Mouse (Mus musculus) mouse trophoblast stem cell (cell line): ENCODE results near the gene Ptgfrn.

Experiments
- in situ Hi-C, 2 experiments: fragments of 300-500 bp; cut with MseI, MboI; formaldehyde crosslinking; loops; 2 replicates in 1 of 2; 3 replicates in 1 of 2; pipeline ENCODE4 v1.15.1; 2025

The Ptgfrn gene

DNA sequence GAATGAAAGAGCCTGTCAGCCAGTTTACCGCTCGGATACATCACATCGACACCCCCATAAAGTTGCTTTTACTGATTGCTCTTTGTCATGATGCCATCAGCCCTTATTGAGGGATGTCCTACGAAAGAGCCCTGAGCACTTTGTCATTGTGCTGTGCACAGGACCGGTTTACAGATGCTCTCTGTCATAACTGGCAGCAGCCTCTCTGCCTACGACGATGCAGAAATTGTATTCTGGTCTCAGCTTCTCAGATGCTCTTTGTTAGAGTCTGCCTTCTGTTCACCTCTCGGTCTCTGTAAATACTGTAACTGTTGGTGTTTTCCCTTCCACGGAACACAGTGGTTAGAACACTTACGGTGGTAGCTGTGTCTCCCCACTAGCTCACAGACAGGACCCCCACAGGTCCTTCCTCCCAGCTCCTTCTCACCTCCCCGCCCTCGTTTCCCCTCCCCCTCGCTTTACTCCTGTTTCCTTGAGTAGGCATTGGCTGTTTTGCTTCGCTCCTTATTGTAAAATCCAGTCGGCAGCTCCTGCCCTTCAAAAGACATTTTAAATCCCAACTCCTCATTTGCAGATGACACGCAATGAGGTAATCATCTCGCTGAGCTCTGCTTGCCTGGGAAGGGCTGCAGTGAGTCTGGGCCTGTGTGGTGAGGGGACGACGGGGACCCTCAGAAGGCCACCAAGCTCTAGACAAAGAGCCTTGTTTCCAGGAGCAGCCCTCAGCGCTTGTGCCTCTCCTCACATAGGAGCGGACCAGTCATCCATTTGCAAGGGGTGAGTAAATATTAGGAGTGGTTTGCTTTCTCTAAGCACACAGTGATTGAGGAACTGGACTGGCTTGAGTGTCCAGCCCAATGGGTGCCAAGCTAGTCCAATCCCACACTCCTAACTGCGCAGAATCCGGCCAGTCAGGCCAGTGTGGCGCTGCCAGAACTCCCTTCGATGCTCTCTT is 6.6 kb upstream of the Ptgfrn start:
- in situ Hi-C loops, result no loop called here

DNA sequence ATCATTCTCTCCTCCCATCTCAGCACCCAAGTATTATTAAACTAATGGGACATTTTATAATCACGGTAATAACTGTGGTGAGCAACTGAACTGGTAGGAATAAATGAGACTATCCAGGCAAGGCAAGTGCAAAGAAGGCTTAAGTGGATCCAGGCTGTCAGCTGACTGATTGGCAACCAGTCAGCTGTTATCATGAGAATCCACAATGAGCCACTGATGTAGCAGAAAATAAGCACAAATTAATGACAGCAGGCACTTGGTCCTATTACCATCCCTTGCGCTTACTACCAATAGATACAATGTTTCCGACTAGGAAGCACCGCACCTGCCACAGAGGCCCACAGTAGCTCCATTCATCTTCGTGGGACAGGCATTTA is 2.4 kb upstream of the Ptgfrn start:
- in situ Hi-C loops, result no loop called here

DNA sequence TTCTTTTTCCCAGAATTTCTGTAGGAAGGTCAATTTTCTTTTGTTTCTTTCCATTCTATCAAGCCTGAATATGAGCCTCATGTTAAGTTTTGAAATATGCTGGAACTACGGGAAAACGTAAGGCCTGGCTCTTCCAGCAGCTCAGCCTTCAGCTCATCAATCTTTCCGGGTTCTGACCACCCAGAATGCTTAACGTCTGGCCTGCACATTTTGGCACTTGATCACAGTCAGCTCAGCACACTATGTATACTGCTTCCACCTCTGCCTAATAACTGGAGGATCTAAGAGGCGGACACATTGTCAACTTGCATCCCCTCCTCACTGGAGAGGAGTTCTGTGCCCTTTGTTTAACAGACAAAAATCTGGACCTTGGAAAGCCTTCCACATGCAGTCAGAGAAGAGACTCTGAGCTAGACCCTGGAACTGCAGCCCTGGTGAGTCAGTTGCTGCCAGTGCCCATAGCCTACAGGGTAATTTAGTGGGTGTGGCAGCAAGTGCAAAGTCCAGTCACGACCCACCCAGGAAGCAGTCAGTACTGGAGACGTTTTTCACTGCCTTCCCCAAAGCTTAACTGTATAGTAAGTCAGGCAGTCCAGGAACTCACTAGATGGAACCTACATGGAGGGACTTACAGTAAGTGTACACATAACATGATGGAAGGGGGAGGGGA is 1.9 kb upstream of the Ptgfrn start:
- in situ Hi-C loops, result no loop called here

DNA sequence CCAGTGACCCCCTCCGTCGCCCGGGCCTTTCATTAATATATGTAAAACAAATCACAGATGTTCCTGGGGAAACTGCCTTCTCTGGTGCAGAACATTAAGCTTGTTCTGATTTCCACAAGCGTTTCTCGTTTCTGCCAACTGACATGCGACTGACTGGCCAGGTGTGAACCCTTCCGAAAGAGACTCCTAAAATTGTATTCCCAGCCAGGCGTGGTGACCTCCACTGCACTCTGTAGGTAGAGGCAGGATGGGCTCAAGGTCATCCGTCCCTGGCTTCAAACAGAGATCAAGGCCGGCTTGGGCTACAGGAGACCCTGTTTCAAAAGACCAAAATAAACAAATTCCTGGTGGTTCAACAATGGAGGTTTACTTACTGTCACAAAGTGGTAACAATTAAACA is 1.2 kb upstream of the Ptgfrn start:
- in situ Hi-C loops, result no loop called here

DNA sequence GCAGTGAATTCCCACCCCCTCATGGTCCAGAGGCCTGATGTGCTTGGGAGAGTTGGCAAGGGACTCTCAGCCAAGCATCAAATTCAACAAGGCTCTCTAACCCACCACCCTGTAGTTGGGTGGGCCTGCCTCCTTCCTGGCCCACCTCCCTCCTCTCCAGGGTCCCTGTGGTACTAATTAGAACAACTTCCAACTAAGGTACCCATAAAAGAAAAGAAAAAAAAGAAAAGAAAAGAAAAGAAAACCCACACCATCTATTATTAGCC is 693 bp upstream of the Ptgfrn start:
- in situ Hi-C loops, result no loop called here

DNA sequence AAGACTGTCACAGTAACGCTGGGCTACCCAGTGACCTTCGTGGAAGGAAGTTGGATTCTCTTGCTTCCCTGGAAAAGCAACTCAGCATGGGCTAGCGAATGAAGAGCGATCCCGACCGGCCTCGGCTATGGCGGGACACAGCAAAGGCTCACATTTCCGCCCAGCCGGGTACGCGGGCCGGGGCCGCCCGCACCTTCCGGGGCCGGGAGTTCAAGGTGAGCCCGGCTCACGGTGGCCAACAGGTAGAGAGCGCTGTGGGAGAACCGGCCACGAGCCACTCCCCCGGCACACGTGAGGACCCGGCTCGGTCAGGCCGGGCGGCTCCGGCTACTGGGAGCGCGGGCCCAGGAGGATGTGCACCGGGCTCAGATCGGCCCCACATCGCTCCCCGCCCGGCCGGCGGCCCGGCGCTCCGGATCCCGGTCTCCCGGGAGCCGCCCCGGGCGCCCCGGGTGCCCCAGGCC is 488 bp downstream of the Ptgfrn start:
- in situ Hi-C loops, result no loop called here

DNA sequence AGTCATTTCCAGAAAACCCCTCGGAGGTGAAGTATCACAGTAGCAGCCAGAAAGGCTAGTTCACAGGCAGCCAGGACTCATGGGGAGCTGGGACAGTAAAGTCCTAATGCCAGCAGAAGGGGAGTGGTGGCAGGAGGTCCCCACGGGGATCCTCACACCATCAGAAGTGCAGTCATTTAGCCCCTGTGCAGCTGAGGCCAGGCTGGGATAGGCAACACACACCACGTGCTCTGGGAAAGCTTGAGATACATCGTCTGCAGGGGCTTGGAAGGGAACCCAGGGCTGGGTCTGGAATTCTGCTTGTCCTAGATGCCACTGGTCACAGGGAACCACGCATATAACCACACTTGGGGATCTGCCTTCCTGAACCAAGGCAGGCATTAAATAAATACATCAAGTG is 1.2 kb downstream of the Ptgfrn start:
- in situ Hi-C loops, result no loop called here

DNA sequence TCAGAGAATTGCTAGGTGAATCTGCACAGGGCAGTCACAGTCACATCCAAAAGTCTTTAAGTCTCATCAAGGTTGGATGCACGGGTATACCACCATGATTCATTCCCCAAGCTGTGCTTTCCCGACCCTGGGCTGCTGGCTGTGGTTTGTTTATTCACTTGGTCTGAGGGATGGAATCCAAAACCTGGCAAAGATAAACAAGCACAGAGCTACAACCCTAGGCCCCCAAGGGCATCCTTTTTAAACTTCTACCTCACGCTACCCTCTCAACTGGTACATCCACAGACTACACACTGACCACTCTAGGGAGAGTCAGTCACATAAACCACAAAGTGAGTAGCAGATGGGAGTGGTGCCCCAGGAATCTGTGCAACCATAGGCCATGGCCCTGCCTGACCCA is 1.8 kb downstream of the Ptgfrn start:
- in situ Hi-C loops, result no loop called here

DNA sequence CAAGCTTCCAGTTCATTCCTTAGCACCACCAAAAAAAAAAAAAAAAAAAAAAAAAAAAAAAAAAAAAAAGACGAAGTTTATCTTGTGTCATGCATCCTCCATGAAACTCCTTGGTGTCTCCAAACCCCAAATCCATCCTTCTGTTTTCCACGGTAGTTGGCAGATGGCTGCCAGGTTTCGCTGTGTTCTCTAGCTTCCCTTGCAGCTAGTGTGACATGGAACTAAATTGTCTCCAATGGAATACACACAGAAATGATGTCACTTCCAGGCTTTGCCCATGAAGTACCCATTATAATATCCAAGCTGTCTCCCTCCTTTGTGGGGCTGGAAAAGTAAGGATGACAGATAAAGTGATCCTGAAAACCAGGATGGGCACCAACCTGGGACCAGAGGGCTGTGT is 3.8 kb downstream of the Ptgfrn start:
- in situ Hi-C loops, result no loop called here

DNA sequence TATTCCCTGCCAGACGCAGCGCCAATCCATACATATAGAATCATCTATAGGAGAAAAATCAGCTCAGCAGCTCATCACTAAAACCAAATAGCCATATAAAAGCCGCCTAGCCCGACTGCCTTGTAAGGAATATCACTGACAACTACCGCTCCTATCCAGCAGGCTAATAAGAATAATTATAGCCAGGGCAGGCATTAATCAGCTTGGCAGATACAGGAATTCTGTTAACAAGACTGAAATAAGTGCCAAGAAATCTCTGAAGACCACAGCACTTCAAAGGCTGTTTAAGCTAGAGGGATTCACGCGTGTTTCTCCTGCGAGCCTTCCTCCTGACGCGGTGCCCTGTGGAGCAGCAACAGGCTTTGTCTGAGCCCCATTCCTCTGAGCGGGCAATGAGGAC is 4.6 kb downstream of the Ptgfrn start:
- in situ Hi-C loops, result no loop called here

DNA sequence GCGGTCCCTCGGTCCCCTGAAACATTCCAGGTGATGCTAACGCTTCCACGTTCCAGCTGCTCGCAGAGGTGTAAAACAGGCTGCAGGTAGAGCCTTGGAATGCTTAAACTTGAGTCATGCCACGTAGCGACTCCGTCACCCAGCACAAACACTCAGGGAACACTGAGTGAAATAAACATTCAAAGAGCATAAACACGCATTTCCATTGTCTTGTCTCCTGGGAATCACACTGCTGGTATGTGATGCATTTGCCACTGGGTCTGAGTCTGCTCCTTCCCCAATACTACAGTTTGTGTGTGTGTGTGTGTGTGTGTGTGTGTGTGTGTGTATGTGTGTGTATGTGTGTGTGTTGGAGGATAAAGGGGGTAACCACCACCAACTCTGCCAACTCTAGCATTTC is 5.2 kb downstream of the Ptgfrn start:
- in situ Hi-C loops, result no loop called here

DNA sequence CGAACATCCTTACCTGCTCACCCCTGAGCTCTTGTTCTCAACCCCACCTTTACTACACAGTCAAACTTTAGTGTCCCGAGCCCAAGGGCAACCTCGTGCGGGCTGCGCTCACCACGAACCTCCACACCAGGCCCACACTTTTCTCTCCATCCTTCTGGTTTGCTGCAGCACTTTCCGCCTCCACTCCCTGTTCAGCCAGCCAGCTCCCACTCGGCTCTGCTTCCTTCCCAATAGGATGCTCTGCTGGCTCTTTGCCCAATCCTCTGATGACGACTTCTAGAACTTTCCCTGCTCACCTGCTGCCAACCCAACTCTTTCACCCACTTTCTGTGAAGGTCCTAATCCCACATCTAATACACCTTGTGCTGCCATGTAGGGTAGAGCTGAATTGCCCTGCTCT is 6.3 kb downstream of the Ptgfrn start:
- in situ Hi-C loops, result no loop called here

DNA sequence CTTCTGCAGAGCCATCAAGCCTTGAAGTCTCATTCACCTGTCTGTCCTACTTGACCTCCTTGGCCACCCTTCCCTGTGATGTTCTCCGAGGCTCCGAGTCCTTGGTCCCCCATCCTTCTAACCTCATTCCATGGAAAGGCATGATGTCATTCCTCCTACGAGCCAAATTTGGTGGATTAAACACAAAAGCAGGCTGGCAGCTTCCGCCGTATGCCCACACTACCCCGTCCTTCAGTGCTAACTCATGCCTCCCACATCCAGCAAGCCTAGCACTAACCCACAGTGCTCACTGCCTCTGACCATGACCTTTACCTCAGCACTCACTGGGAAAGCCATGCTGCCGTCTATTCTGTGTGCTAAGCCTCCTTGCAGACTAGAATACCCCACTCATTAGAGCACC is 8.0 kb downstream of the Ptgfrn start:
- in situ Hi-C loops, result no loop called here

DNA sequence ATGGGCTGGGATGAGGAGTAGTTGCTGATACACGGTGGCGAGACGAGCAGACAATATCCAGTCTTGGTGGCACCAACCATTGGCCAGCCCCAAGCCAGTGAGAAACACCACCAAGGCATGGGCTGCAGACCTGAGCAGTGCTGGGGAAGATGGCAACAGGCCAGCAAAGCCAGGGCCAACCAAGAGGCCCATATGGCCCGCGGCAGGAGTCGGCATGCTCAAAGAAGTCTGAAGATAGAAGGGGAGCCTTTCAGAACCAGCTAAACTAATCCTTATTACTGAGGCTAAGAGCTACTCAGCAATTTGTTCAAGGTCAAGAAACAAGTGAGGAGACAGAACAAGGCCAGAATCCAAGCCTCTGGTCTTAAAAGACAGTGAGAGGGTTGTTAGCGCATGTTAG is 8.9 kb downstream of the Ptgfrn start:
- in situ Hi-C loops, result no loop called here

DNA sequence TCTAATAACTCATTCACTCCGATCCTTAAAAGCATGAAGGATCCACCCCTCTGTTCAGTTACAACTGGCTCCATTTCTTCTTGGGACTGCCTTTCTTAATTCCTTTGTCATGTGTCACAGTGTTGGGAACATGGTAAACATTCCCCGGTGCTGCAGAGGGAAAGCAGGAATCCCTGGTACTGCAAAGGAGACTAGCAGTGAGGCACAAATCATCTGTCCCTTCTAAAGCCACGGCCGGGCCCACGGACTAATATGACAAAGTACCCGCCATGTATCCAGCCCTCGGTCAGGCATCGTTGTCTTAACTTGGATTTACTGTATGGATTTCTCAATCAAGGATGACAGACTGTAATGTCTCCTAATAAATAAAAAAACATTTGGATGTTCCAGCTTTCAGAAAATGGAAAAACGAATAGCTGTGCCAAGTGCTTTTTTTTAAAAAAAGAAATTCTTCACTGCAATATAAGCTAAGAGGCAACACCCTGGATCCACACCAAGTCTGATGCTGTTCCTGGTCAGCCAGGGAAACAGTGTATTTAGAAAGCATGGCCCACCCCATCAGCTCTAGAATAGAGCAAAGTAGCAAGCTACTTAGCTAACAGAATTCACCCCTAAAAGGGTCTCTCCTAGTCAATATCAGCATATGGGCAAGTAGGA is 10.2 kb downstream of the Ptgfrn start:
- in situ Hi-C loops, result no loop called here

DNA sequence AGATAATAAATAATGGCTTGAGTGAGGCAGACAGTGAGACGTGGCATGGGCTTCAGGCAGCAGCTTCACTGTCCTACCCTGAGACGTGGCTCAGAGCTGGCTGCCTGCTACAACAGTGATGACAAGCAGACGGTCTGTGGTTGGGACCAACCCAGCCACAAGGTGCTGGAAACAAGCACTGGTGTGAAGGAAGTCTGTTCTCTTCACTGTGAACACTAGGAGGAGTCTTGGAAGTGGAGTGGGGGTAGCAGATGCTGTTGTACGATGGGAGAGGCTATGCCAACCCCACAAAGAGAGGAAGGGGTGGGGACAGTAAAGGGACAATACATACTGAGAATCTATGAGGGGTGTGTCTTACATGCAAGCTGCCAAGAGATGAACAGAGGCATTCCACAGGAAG is 12.0 kb downstream of the Ptgfrn start:
- in situ Hi-C loops, result no loop called here

DNA sequence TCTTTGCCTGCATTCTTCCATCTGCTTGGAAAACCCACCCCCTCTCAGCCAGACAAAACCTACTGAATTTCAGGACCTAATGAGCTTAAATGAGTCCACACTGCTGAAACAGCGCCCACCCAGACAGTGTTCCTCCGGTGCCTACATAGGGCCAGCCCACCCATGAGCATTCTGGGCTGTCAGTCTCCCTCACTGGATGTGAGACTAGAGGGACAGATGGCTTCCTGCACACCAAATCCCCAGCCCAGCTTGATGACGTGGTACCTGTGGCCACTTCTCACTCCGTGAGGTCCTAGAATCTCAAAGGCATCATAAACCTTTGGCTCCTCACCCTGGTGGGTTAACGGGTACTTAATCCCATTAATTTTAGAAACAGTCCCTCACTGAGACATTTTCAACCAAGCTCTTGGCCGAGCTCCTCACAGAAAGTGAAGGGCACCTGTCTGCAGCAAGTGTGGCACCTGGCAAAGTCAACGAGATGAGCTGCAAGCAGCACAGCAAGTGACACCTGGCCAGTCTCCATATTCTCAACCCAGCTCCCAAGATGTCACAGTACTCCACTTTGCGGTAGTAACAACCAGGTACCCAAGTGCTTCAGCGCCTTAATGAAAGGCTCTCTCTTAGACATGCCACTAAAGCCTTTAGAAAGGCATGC is 12.8 kb downstream of the Ptgfrn start:
- in situ Hi-C loops, result no loop called here

DNA sequence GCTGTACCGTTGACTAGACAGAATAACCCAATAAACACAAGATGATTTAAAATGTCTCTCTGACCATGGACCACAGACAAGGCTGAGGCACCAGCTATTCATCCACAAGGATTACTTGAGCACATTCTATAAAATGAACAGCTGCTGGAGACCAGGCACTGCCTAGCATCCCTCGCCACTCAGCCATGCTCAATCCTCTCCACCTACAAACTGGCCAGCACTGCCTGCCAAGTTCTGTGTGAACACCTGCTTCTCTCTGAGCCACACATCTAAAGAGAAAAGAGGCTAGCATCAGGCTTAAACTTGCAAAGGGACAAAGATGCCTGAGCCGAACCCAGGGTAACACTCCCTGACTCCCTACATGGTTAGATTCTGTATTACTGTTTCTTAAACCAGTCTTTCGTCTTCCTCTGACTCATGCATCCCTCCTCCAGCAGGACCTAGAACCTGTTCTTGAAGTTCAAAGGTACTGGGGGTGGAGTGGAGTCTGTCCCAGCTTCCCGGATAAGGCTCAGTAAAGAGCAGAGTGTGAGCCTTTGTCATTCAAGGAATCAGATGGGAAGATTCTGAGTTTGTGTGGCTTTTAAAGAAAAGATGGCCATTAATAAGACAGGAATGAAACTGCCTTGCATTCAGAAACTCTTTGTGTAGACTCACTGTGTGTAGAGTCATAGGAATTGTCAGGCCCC is 14.2 kb downstream of the Ptgfrn start:
- in situ Hi-C loops, result no loop called here

DNA sequence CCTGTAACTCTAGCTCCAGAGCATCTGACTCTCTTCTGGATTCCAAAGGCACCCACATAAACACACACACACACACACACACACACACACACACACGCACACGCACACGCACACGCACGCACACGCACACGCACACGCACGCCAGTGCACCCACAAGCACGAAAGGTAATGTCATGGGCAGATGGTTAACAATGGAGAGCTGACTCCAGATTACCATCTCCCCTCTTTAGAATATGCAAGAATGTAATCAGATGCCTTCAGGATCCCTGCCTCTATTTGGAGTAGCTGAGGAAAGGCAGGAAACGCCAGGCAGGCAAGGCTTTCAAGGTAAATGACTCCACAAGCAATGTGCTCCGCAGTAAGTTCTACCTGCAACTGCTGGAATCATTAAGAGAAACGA is 17.9 kb downstream of the Ptgfrn start:
- in situ Hi-C loops, result no loop called here

DNA sequence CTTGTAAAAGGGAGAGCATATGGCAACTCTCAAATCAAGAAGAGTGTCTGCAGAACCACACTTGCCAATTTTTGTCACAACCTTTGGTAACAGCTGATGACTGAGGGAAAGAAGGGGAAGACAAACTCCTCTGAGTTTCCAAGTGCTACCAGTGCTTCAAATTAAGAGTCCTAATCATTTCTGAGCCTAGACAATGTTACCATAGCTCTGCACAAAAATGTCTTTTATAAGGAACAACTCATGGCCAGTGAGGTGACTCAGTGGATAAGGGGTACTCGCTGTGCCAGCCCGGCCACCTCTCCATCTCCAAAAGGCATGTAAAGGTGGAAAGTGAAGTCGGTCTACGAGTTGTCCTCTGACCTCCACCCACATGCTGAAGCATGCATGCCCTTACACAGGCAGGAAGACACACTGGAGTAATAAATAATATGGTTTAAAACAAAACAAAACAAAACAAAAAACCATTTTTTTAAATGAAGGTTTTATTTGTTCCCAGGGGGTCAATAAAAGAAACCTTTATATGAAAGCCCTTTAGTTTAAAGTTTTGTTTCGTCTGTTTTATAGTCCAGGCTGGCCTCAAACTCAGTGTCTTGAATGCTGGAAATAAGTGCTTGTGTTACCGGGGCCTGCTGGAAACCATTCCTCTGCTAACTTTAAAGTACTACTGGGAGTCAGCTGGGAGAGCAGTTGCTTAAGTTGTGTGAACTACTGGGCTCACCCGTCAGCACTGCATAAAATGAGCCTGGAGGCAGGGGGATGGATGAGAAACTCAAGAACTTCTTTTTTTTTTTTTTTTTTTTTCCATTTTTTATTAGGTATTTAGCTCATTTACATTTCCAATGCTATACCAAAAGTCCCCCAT is 23.3 kb downstream of the Ptgfrn start:
- in situ Hi-C loops, result no loop called here

DNA sequence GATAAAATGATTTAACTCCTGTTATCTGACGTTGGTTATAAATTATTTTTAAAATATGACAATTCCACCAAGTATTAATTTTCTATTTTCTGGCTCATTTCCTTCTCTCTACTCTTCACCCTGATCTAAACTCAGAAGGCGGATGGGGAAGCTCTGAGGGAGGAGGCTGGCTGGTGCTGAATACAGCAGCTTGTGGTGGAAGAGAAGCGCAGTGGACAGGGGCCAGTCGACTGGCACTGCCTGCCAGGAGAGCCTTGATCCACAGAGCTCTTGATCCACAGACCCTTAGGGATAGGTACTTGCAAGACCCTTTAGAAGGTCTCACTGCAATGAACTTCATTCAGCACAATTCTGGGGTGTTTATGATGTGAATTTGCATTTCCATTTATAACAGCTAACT is 29.2 kb downstream of the Ptgfrn start:
- in situ Hi-C loops, result no loop called here
